Comparison of ENCODE assay signal across 26 mouse cellular contexts in genomic region chr8:125772300-125772699, GRCm38 (mm10). TPM values are rescaled to one million over a fixed set of nuclear protein-coding genes. Genes with fewer than 3 reads are reported as not detected.
DNase-seq lines count a peak whose midpoint lies in the region; ATAC-seq and TF ChIP-seq lines count a peak whose summit lies in the region.
"Had no signal": no experiment of that assay in that cellular context is flagged by ENCODE, and none has a peak within 500 bp of the region (broad histone marks: within the 10 kb centered on the region; RNA-seq: fewer than 3 reads in every experiment).

No protein-coding gene starts in this region.

- no peak for TF ChIP-seq CTCF in gastrocnemius, adult 2 months (IDR thresholded peaks at IDR 0.05)

- no peak overlapping the region for H3K4me2 ChIP-seq in hindbrain, embryonic 16.5 days (ENCODE audit: low read length)
- H3K4me2 ChIP-seq: embryonic facial prominence, embryonic 13.5 days; forebrain, embryonic 12.5 days; forebrain, embryonic 15.5 days; heart, embryonic 13.5 days; hindbrain, embryonic 14.5 days had no signal

- peak; percentile 40 for DNase-seq in kidney, postnatal 14 days
- no peak for DNase-seq in kidney, postnatal 25 days
- DNase-seq in ES-CJ7 (ENCODE audit: low read depth, low spot score) (peak; percentile 40), R1 (ENCODE audit: low read depth, low spot score) (peak; percentile 62)
- no peak for DNase-seq in gastrocnemius, adult 2 months
- DNase-seq: adrenal gland, postnatal 25 days; cerebellum, adult 11-12 months; cerebellum, adult 8-10 months; cerebellum, postnatal 10 days; cerebellum, postnatal 36 days; embryo, embryonic 11 days; gastrocnemius, postnatal 10 days; gastrocnemius, postnatal 36 days; heart, adult 2 months; heart, postnatal 14 days; heart, postnatal 4 days had no signal

- no peaks in the 10 kb centered on the region for H3K27me3 ChIP-seq in hindbrain, embryonic 16.5 days (replicated peaks; ENCODE audit: control insufficient read depth, insufficient read depth, low read length)
- H3K27me3 ChIP-seq: embryonic facial prominence, embryonic 13.5 days; forebrain, embryonic 12.5 days; forebrain, embryonic 15.5 days; heart, embryonic 13.5 days had no signal

- H3K36me3 ChIP-seq in hindbrain, embryonic 16.5 days (ENCODE audit: control insufficient read depth, insufficient read depth, low read length), result peaks cover 7% of the 10 kb centered on the region; the same call in 1 of the 2 replicates
- H3K36me3 ChIP-seq: embryonic facial prominence, embryonic 10.5 days; embryonic facial prominence, embryonic 13.5 days; heart, embryonic 10.5 days; heart, embryonic 13.5 days had no signal

- no peaks in the 10 kb centered on the region for H3K9me3 ChIP-seq in hindbrain, embryonic 16.5 days (ENCODE audit: control insufficient read depth, low read length)
- H3K9me3 ChIP-seq: embryonic facial prominence, embryonic 10.5 days; embryonic facial prominence, embryonic 13.5 days; forebrain, embryonic 12.5 days; forebrain, embryonic 15.5 days; heart, embryonic 10.5 days; heart, embryonic 13.5 days had no signal

- no peak overlapping the region for H3K9ac ChIP-seq in hindbrain, embryonic 16.5 days (ENCODE audit: low read depth, low read length)
- H3K9ac ChIP-seq: embryonic facial prominence, embryonic 13.5 days; forebrain, embryonic 12.5 days; forebrain, embryonic 15.5 days; heart, embryonic 13.5 days; hindbrain, embryonic 14.5 days had no signal

- H3K4me3 ChIP-seq in gastrocnemius, adult 2 months, result no peak overlapping the region
- no peak overlapping the region for H3K4me3 ChIP-seq in hindbrain, embryonic 16.5 days (ENCODE audit: low read length)
- H3K4me3 ChIP-seq: embryonic facial prominence, embryonic 10.5 days; embryonic facial prominence, embryonic 13.5 days; erythroblast, embryonic 14.5 days; forebrain, embryonic 12.5 days; forebrain, embryonic 15.5 days; heart, adult 2 months; heart, embryonic 10.5 days; heart, embryonic 13.5 days had no signal

- intact Hi-C loops in gastrocnemius, adult 2 months (cut with DNase I), result no loop called here

- no peak overlapping the region for H3K27ac ChIP-seq in gastrocnemius, adult 2 months
- no peak overlapping the region for H3K27ac ChIP-seq in hindbrain, embryonic 16.5 days (ENCODE audit: low read depth, low read length)
- H3K27ac ChIP-seq: embryonic facial prominence, embryonic 10.5 days; embryonic facial prominence, embryonic 13.5 days; forebrain, embryonic 12.5 days; forebrain, embryonic 15.5 days; heart, adult 2 months; heart, embryonic 13.5 days; hindbrain, embryonic 14.5 days had no signal

- no peak for ATAC-seq in hindbrain, embryonic 16.5 days
- ATAC-seq: CD4-positive, CD25-positive, alpha-beta regulatory T cell, adult 4 months; forebrain, embryonic 15.5 days had no signal

- WGBS in hindbrain, embryonic 16.5 days, result 63% methylated on average over 2 of the region's 2 CpGs

- H3K4me1 ChIP-seq in hindbrain, embryonic 16.5 days (ENCODE audit: control insufficient read depth, insufficient read depth, low read depth, low read length), result no peaks in the 10 kb centered on the region
- H3K4me1 ChIP-seq: embryonic facial prominence, embryonic 13.5 days; forebrain, embryonic 15.5 days; heart, embryonic 13.5 days had no signal

RNA-seq across cellular contexts. Expression of gene Ntpcr, which starts 42.5 kb away (rescaled TPM):
- 10 to 100 TPM; 10.5 to 11.2 TPM for total RNA-seq in gastrocnemius, adult 2 months (2021)
- 35.4 and 37.6 TPM in 2 replicates for polyA plus RNA-seq in hindbrain, embryonic 16.5 days (2015; fragmentation: Nextera tagmentation; extraction: Ambion mirVana)

Comparison
In these comparisons a context has a peak if more than half of its experiments do, and no peak if none do; other contexts are left out.
1. DNase-seq: peak in kidney, postnatal 14 days (single experiment), ES-CJ7 (single experiment) and R1 (single experiment); none in kidney, postnatal 25 days (0 of 2) and gastrocnemius, adult 2 months (single experiment).